Mouse (Mus musculus) yolk sac, embryonic 10.5 days (tissue): ENCODE measurements around the gene Psmb9.
"Not testable (repeated sequence)": the region's sequence is repeated elsewhere in the genome, so short reads cannot be mapped to it uniquely, and the experiment has no call there.

Experiments
- DNase-seq: peaks from one replicate; pipeline ENCODE4 v3.0.0-alpha.2; 2017; ENCODE audit warnings: low spot score

Psmb9 gene

DNA sequence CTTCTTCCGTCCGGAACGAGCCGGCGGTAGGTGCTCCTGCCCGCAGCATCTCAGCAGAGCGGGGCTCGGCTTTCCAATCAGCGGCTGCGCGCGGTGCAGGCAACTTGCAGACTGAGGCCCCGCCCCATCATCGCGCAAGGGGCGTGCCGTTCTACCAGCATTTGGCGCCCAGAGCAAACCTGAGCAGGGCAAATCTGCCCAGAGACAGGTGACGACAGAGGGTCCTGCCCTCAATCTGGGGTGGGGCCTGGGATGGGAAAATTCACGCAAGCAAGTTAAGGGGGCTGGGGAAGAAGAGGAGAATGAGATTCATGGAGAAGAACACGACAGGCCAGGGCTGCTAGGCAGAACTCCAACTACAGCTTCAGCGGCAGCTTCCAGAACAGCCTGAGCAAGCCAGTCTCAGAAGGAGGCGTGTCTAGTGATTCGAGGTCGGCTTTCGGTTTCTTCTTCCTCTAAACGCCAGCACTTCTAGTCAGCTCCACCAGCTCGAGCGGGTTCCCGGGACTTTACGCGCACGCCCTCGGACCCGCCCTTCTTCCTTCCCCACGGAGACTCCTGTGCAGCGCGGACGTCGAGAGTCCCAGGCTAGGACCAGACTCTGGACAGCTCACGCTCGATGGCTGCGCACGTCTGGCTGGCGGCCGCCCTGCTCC lies at the start of gene Psmb9, which contains the start of gene Tap1:
Gene Psmb9, minus strand, starts transcription at position 504 of the 656 bp plus-strand sequence.
Gene Tap1, plus strand, starts transcription at position 293 of the 656 bp plus-strand sequence.
- peak; percentile 93 for DNase-seq

DNA sequence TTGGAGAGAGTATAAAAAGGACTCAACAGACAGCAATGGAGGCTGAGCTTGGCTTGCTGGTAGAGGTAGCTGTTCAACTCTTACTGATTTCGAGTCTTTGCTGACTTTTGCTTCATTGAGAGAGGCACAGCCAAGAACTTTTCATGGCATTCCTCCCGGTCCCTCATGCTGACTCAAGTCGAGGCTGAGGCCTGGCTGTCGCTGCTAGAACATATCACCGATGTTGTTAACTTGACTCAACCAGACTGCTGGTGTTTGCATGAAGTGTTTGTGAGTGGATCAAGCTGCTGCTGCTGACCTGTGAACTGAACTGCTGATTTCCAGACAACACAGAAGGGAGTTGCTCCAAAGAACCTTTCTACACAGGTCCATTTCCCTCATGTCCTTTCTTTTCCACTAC lies 49.1 kb upstream of the Psmb9 start:
- DNase-seq, result no peak

DNA sequence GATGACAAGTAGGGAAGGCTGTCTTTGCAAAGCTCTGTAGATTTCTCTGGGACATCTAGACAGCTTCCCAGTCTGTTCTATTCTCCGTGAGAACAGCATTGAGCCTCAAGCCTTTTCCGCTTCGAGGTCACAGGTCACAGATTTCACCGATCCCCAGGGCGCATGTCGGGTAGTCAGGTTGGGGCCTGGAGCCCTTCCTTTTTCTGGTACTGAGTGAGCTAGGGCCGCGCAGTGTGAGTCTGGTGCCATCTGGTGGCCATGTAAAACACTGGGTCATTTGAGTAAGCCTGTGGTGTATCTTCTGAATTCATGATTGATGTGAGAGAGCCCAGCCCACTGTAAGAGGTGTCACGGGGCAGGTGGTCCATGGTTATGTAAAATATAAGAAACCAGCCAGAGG lies 47.4 kb upstream of the Psmb9 start:
- no peak for DNase-seq

DNA sequence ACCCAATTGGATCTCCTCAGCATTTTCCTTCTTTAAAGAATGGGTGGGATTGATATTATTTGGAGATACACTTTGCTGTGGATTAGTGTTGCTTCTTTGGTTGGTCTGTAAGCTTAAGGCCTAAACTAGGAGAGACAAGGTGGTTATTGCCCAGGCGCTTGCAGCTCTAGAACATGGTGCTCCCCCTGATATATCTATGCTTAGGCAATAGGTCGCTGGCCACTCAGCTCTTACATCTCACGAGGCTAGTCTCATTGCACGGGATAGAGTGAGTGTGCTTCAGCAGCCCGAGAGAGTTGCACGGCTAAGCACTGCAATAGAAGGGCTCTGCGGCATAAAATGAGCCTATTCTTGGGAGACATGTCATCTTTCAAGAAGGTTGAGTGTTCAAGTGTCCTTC lies 44.5 kb upstream of the Psmb9 start:
- not testable (repeated sequence) for DNase-seq

DNA sequence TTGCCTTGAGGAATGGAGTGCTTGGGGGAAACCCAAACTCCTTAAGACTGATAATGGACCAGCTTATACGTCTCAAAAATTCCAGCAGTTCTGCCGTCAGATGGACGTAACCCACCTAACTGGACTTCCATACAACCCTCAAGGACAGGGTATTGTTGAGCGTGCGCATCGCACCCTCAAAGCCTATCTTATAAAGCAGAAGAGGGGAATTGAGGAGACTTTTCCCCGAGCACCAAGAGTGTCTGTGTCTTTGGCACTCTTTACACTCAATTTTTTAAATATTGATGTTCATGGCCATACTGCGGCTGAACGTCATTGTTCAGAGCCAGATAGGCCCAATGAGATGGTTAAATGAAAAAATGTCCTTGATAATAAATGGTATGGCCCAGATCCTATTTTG lies 43.4 kb upstream of the Psmb9 start:
- not testable (repeated sequence) for DNase-seq

DNA sequence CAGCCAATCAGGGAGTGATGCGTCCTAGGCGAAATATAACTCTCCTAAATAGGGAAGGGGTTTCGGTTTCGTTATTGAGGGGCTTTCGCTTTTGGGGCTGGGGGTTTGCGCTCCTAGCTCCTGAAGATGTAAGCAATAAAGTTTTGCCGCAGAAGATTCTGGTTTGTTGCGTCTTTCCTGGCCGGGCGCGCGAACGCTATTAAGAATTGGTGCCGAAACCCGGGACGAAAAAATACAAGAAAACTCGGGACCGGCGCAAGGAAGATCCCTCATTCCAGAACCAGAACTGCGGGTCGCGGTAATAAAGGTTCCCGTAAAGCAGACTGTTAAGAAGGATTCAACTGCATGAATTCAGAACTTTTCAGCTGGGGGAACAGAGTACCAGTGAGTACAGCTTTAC lies 38.3 kb upstream of the Psmb9 start:
- DNase-seq, result not testable (repeated sequence)

DNA sequence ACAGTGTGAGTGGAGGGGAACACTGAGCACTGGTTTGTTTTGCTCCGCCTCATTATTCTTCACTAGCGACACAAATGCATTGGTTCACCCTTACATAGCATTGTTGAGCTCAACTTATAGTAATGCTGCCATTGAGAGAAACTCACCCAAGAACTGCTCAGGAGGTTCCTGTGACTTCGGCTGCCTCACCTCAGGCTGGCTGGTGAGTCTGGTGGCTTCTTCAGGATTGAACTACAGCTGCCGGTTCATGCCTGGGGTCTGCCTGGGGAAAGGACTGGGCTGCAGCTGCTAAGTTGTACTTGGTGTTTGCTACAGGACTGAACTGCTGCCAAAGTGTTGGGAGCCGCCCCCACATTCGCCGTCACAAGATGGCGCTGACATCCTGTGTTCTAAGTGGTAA lies 37.9 kb upstream of the Psmb9 start:
- DNase-seq, result no peak

DNA sequence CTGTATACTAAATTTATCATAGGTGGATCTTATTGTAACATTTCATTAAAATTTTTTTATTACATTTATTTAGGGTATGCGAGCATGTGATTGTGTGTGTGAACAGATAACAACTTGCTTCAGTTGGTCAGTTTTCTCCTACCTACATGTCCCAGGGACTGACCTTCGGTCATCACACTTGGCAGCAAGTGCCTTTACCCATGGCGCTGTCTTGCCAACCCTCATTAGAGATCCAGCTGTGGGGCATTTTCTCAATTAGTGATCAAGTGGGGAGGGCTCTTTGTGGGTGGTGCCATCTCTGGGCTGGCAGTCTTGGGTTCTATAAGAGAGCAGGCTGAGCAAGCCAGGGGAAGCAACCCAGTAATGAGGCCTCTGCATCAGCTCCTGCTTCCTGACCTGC lies 37.3 kb upstream of the Psmb9 start:
- no peak for DNase-seq

DNA sequence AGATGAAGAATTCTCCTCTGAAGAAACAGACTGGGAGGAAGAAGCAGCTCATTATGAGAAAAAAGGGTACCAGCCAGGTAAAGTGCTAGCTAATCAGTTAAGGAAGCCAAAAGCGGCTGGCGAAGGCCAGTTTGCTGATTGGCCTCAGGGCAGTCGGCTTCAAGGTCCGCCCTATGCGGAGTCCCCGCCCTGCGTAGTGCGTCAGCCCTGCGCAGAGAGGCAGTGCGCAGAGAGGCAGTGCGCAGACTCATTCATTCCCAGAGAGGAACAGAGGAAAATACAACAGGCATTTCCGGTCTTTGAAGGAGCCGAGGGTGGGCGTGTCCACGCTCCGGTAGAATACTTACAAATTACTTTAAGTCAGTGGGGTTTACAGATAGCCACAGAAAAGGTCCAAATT lies 32.8 kb upstream of the Psmb9 start:
- not testable (repeated sequence) for DNase-seq

DNA sequence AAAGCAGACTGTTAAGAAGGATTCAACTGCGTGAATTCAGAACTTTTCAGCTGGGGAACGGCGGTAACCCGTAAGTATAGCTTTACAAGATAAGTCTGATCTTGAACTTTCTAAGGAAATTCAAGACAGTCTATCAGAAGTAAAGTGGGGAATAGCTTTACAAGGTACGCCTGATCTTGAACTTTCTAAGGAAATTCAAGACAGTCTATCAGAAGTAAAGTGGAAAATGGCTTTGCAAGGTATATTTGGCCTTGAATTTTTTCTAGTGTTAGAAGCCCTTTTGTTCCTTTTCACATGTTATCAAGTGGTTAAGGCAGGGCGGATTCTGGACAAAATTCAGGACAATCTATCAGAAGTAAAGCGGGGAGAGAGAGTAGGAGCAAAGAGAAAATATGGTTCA lies 32.2 kb upstream of the Psmb9 start:
- DNase-seq, result not testable (repeated sequence)

DNA sequence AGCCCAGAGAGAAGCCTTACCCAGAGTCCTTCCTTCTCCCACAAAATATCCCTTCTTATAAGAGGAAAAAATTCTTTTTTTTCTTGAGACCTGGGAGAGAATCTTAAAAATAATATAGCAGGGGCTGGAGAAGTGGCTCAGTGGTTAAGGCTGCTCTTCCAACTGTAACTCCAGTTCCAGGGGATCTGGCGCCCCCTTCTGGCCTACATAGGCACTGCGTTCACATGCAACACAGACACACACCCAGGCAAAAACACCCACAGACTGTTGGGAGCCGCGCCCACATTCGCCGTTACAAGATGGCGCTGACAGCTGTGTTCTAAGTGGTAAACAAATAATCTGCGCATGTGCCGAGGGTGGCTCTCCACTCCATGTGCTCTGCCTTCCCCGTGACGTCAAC lies 31.5 kb upstream of the Psmb9 start:
- not testable (repeated sequence) for DNase-seq

DNA sequence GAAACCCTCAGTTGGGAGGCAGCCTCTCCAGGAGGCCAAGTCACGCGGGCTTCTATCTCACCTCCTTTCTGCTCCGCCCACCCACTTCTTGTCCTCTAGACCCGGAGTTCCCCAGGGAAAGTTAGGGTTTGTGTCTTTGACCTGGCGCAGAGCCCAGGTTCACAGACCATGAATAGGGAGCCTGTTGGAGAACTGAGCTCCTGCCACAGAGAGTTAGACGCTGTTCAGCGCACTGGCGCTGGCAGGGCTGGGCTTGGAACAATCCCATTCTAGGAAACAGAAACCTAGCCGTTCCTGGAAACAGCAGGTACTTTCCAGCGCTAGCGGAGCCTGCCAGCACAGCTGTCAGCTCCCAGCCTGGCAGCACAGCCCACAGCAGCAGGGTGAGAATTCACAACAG lies 31.1 kb upstream of the Psmb9 start:
- DNase-seq, result no peak

DNA sequence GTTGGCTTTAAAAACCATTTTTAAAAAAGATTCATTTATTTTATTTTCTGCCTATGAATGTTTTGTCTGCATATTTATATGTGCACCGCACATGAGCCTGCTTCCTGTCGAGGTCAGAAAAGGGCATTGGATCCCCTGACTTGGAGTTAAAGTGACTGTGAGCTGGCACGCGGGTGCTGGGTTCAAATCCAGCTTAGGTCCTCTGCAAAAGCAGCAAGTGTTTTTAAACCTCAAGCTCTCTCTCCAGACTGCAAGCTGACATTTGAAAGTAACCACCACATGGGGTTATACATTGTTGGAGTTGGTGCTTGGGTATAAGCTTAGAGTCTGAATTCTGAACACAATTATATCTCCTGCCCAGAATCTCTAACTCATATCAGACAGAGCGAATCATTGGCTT lies 30.4 kb upstream of the Psmb9 start:
- no peak for DNase-seq

DNA sequence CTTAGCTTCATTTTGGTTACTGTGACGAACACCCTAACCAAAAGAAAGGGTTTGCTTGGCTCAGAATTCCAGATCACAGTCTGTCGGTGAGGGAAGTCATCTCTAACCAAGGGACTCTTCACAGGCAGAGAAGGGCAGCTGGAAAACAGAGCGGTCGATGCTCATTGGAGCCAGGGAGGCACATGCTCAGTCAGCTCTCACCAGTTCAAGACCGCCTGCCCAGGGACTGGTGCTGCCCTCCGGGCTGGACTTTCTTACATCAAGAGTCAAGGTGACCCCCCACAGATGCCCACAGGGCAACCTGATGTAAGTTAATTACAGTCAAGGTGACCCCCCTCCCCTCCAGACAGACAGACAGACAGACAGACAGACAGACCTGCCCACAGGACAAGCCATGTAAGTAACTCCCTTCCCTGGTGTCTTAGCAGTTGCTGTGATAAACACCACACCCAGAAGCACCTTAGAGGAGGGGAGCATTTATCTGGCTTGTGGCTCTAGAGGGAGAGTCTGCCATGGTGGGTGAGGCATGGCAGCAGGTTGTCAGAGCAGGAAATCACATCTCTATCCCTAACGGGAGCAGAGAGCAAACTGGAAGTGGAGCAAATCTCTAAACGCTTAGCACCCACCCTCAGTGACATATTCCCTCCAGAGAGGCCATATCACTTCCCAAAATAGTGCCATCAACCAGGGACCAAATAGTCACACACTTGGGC lies 29.8 kb upstream of the Psmb9 start:
- DNase-seq, result no peak

DNA sequence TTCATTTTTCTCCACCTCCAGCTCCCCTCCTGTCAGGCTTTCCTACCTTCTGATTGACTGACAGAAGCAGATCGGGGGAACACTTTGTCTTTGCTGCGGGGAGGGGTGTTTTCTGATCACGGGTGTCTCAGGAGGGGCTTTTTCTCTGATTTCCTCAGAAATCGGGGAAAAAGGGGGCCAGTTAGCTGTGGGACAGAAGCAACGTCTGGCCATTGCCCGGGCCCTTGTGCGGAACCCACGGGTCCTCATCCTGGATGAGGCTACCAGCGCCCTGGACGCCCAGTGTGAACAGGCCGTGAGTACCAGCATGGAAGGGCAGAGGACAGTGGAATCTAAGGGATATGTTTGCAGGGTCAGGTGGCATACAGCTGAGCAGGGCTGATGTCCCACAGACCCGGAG lies 27.6 kb upstream of the Psmb9 start:
- no peak for DNase-seq

DNA sequence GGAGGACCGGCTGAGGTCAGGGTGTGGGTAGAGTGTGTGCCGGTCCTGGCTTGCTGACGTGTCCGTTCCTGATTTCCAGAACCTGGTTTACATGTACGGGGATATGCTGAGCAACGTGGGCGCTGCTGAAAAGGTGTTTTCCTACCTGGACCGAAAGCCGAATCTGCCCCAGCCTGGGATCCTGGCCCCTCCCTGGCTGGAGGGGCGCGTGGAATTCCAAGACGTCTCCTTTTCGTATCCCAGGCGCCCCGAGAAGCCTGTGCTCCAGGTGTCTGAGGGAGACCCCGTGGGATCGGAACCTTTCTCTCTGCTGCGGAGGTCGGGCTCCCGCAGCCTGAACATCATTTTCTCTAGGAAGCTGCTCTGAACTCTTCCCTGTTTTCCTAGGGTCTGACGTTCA lies 26.4 kb upstream of the Psmb9 start:
- DNase-seq, result no peak

DNA sequence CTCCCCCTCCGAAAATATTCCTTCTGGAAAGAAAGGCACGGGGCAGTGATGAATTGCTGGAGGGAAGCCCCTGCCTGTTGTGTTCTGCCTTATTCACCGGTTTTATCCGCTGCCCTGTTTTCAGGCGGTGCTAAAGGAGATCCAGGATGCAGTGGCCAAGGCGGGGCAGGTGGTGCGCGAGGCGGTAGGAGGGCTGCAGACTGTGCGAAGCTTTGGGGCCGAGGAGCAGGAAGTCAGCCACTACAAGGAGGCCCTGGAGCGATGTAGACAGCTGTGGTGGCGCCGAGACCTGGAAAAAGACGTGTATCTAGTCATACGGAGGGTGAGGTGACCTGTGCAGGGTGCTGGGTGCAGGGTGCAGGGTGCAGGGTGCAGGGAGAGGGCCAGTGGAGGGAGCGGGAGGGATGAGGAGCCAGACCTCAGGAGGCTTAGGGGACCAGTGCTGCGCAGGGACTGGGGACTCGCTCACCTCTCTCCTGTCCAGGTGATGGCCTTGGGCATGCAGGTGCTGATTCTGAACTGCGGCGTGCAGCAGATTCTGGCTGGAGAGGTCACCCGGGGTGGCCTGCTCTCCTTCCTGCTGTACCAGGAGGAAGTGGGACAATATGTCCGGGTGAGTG lies 24.3 kb upstream of the Psmb9 start:
- no peak for DNase-seq

DNA sequence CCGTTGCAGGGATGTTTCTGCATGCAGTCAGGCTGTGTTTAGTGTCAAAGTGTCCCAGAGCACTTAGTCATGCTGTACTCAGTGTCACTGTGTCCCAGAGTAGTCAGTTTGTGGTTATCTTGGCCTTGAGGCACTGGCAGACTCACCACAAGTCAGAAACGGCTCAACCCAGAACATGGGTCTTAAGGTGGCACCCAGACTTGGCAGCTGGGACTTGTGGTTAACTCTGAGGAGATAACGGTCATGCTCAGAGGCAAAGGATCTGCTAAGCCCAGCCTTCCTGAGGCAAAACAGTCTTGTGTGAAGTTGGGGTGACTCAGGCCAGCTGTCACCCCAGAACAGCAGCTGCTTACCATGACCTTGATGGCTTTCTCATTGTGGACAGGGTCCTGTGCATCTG lies 23.0 kb upstream of the Psmb9 start:
- DNase-seq, result no peak

DNA sequence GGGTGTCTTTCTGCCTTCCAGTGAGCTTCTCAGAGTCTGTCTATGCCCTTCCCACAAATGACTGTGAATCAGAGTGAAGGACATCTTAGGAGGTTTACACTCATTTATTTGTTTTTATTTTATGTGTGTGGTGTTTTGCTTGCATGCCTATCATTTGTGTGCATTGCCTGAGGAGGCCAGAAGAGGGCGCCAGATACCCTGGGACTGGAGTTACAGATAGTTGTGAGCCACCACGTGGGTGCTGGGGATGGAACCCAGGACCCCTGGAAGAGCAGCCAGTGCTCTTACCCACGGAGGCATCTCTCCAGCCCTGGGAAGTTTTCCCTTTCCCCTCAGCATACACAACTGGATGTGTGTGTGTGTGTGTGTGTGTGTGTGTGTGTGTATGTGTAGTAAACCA lies 22.1 kb upstream of the Psmb9 start:
- no peak for DNase-seq

DNA sequence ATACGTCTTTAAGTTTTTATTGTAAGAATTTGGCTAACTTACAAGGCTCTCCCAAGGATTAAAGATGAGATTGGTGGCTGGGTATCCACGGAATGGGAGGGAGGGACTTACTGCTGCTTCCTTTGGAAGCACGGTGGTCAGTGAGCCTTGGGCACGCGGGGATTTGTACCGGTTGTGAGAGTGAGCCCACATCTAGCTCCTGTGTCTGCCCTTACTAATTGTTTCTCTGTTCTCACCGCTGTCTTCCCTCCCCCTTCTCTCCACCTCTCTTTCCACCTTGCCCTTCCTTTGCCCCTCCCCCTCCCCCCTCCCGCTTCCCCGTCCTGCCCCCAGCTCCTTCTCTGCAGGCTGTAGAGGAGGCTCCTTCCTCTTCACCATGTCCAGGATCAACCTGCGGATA lies 20.9 kb upstream of the Psmb9 start:
- no peak for DNase-seq

DNA sequence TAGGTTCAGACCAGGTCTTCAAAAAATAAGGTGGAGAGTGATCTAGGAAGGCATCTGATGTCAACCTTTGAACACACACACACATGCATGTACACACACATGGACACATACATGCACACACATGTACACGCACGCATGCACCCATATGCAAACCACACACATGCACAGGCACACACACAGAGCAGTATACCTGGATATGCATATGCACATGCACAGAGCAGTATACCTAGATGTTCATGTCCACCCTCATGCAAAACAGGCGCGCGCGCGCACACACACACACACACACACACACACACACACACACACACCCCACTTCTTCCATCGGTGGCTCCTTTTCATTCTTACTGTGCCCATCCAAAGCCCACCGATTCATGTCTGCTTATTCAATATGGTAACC lies 20.3 kb upstream of the Psmb9 start:
- no peak for DNase-seq

DNA sequence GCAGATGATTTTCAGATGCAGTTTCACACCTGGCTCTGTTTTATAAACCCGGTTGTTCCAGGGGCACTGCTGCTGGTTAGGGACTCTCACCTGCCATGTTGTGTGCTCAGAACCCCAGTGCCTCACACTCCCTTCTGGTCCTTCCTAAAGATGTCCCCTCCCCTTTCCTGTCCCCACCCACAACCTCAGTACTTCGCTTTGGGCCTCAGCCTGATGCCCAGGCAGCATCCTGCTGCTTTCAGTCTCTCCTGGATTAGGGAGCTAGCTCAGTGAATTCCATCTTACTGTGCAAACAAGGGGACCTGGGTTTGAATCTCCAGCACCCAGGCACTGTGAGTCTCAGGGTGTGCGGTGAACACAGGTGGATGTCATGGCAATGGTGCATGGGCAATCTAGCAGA lies 19.9 kb upstream of the Psmb9 start:
- no peak for DNase-seq

DNA sequence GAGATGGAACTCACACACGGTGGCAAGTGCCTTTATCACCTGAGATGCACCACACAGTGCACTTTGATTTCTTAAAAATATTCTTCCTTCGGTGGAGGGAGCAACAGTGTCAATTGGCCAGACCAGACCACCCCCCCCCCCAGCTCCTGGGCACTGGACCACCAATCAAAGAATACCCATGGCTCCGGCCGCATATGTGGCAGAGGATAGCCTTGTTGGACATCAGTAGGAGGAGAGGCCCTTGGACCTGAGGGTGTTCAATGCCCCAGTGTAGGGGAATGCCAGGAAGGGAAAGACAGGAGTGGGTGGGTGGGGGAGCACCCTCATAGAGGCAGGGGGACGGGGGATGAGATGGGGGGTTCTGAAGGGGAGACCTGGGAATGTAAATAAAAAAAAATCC lies 19.2 kb upstream of the Psmb9 start:
- no peak for DNase-seq
